Mouse (Mus musculus): ENCODE results near the gene Sytl3. TPM values are rescaled to one million over a fixed set of nuclear protein-coding genes. Genes with fewer than 3 reads are reported as not detected.
"Not testable (repeated sequence)": the region's sequence is repeated elsewhere in the genome, so short reads cannot be mapped to it uniquely, and the experiment has no call there.

The Sytl3 gene
- polyA plus RNA-seq, 1 experiment from 2014 or later, result 0.24 TPM

- not testable (repeated sequence) for H3K27me3 ChIP-seq (ENCODE audit: poor library complexity, severe bottlenecking); H3K36me3 ChIP-seq (replicated peaks); H3K4me1 ChIP-seq; H3K9me3 ChIP-seq; H3K4me3 ChIP-seq; DNase-seq (ENCODE audit: extremely low spot score, low spot score); H3K27ac ChIP-seq
- WGBS, result 64% methylated on average over 5 of the region's 8 CpGs
These were observed 26.5 kb downstream of the Sytl3 start for GRCm38 (mm10) chr17:6685288-6685818.

GRCm38 (mm10) chr17:6686299-6686971, 27.5 kb downstream of the Sytl3 start:
- not testable (repeated sequence) for H3K27me3 ChIP-seq (ENCODE audit: poor library complexity, severe bottlenecking); H3K27ac ChIP-seq; DNase-seq (ENCODE audit: extremely low spot score, low spot score); H3K4me3 ChIP-seq; H3K9me3 ChIP-seq; H3K36me3 ChIP-seq (replicated peaks); H3K4me1 ChIP-seq
- 98% methylated on average over 3 of the region's 4 CpGs for WGBS

DNA sequence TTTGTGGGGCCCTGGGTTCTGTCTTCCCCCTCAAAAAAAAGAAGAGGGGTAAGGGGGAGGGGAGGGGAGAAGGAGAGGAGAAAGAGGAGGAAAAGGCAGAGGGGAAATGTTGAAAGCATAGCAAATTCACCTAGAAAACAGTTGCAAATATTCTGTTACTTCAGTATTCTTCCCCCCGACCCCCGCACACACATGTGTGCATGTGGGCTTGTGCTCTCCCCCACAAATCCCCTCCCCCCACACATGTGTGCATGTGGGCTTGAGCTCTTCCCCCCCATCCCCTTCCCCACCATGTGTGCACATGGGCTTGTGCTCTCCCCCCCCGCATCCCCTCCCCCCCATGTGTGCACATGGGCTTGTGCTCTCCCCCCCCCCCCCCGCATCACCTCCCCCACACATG, 30.5 kb downstream of the Sytl3 start:
- H3K9me3 ChIP-seq; H3K36me3 ChIP-seq (replicated peaks); H3K4me1 ChIP-seq; H3K27ac ChIP-seq; DNase-seq (ENCODE audit: extremely low spot score, low spot score); H3K27me3 ChIP-seq (ENCODE audit: poor library complexity, severe bottlenecking); H3K4me3 ChIP-seq: not testable (repeated sequence)
- WGBS, result 97% methylated on average over 2 of the region's 4 CpGs

GRCm38 (mm10) chr17:6691596-6691995, 32.7 kb downstream of the Sytl3 start:
- not testable (repeated sequence) for H3K36me3 ChIP-seq (replicated peaks); H3K27ac ChIP-seq; H3K4me3 ChIP-seq; H3K27me3 ChIP-seq (ENCODE audit: poor library complexity, severe bottlenecking); H3K9me3 ChIP-seq; H3K4me1 ChIP-seq
- 16% methylated on average over 2 of the region's 2 CpGs for WGBS
- peak; percentile 20 for DNase-seq (ENCODE audit: extremely low spot score, low spot score)

DNA sequence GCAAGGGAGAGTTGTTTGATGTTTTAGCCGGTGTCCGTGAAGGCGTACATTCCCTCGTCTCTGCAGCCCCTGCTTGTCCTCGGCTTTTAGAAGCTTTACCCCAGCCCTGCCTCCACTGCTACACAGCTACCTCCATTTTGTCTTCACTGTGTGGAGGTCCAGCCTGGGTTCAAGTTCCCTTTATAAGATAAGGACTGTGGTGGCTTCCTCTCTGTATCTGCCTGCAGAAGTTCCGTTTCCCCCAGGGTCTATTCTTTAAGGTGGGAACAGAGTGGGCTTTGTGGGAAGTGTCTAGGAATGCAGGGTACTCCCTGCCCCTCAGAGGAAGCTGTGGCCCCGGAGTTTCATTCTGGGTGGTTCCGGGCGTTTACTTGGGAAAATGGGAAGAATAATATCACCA, 36.8 kb downstream of the Sytl3 start:
- not testable (repeated sequence) for H3K4me3 ChIP-seq; H3K27me3 ChIP-seq (ENCODE audit: poor library complexity, severe bottlenecking); H3K27ac ChIP-seq; H3K36me3 ChIP-seq (replicated peaks); H3K9me3 ChIP-seq; DNase-seq (ENCODE audit: extremely low spot score, low spot score); H3K4me1 ChIP-seq
- WGBS, result 77% methylated on average over 9 of the region's 9 CpGs

GRCm38 (mm10) chr17:6696521-6696920, 37.6 kb downstream of the Sytl3 start:
- not testable (repeated sequence) for H3K27me3 ChIP-seq (ENCODE audit: poor library complexity, severe bottlenecking); H3K4me1 ChIP-seq; H3K27ac ChIP-seq; H3K9me3 ChIP-seq; H3K4me3 ChIP-seq; H3K36me3 ChIP-seq (replicated peaks)
- WGBS, result 63% methylated on average over 8 of the region's 8 CpGs
- DNase-seq (ENCODE audit: extremely low spot score, low spot score), result peak; percentile 7

- not testable (repeated sequence) for H3K27ac ChIP-seq; H3K36me3 ChIP-seq (replicated peaks); H3K9me3 ChIP-seq; H3K27me3 ChIP-seq (ENCODE audit: poor library complexity, severe bottlenecking); H3K4me1 ChIP-seq; H3K4me3 ChIP-seq
- peak; percentile 15 for DNase-seq (ENCODE audit: extremely low spot score, low spot score)
- 37% methylated on average over 4 of the region's 4 CpGs for WGBS
These were observed 38.4 kb downstream of the Sytl3 start for GRCm38 (mm10) chr17:6697224-6697775.

GRCm38 (mm10) chr17:6699502-6699901, 40.6 kb downstream of the Sytl3 start:
- WGBS, result 95% methylated on average over 9 of the region's 9 CpGs
- H3K36me3 ChIP-seq (replicated peaks); H3K4me1 ChIP-seq; H3K9me3 ChIP-seq; H3K4me3 ChIP-seq; DNase-seq (ENCODE audit: extremely low spot score, low spot score); H3K27ac ChIP-seq; H3K27me3 ChIP-seq (ENCODE audit: poor library complexity, severe bottlenecking): not testable (repeated sequence)

DNA sequence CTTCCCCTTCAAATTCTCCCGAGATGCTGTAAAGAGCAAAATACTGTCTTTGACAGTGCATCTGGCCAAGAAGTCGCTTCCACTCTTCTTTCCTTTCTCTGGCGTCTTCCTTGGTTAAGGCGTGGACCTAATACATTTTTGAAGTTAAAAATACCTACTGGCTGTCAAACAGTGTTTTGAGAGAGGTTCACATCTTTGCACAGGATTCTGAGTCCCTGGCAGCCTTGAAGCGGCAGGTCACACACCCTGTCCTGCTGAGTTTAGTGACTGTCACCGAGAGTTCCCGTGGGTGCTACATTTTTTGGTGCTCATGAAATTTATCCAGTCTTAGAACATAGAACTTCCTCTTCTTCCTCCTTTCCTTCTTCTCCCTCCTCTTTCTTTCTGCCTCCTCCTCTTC, 41.2 kb downstream of the Sytl3 start:
- DNase-seq (ENCODE audit: extremely low spot score, low spot score); H3K4me3 ChIP-seq; H3K27me3 ChIP-seq (ENCODE audit: poor library complexity, severe bottlenecking); H3K4me1 ChIP-seq; H3K27ac ChIP-seq; H3K9me3 ChIP-seq; H3K36me3 ChIP-seq (replicated peaks): not testable (repeated sequence)
- 74% methylated on average over 4 of the region's 7 CpGs for WGBS

DNA sequence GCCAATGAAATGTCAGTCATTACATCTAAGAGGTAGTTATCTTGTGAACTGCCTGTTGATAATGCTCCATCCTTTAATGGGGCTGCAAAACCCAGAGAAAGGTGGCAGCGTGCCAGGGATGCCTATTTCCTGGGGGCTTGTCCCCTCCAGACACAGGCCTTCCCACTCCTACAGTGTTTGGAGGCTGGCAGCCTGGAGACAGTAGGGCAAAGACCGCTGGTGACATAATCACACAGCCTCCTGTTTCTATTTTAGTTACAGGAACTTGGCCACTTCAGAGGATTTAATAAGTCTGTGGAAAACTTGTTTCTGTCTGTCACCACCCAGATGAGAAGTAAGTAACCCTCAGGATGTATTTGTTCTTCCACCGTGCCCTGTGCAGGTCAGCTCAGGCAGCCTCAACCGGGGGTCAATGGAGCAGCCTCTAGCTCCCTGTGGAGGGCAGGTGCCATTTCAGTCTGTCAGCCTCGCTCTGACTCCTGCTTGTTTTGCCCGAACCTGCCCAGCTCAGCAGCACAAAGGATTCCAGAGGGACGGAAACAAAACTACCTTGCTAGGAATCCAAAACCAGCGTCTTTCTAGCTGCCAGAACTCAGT, 43.8 kb downstream of the Sytl3 start:
- not testable (repeated sequence) for H3K4me1 ChIP-seq; DNase-seq (ENCODE audit: extremely low spot score, low spot score); H3K4me3 ChIP-seq; H3K36me3 ChIP-seq (replicated peaks); H3K27ac ChIP-seq; H3K9me3 ChIP-seq; H3K27me3 ChIP-seq (ENCODE audit: poor library complexity, severe bottlenecking)
- WGBS, result 75% methylated on average over 3 of the region's 8 CpGs

- H3K9me3 ChIP-seq; H3K36me3 ChIP-seq (replicated peaks); H3K4me1 ChIP-seq; H3K27me3 ChIP-seq (ENCODE audit: poor library complexity, severe bottlenecking); H3K27ac ChIP-seq; H3K4me3 ChIP-seq: not testable (repeated sequence)
- 78% methylated on average over 8 of the region's 9 CpGs for WGBS
- DNase-seq (ENCODE audit: extremely low spot score, low spot score), result peak; percentile 4
These were observed 44.7 kb downstream of the Sytl3 start for GRCm38 (mm10) chr17:6703381-6704270.

DNA sequence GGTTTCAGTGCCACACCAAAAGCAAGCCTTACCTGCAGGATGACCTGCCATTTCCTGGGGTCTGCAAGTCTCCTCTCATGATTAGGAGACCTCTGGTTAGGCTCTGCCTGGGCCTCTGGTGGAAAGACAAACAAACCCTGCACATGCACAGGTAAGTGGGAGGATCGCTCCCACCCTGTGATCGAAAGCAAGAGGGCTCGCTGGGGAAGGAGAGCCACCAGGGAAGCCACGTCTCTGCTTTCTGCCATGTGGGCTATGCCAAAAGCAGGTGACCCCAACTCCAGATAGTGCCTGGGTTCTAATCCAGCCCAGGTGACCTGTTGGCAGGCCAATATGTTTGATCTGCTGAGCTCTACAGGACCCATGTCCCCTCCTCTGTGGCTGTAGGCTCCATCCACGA, 47.6 kb downstream of the Sytl3 start:
- 96% methylated on average over 5 of the region's 5 CpGs for WGBS

GRCm38 (mm10) chr17:6707422-6707821, 48.5 kb downstream of the Sytl3 start:
- H3K27me3 ChIP-seq (ENCODE audit: poor library complexity, severe bottlenecking); H3K9me3 ChIP-seq; H3K27ac ChIP-seq; H3K36me3 ChIP-seq (replicated peaks); H3K4me1 ChIP-seq; H3K4me3 ChIP-seq: not testable (repeated sequence)
- DNase-seq (ENCODE audit: extremely low spot score, low spot score), result peak; percentile 7
- 84% methylated on average over 5 of the region's 5 CpGs for WGBS

More for the DNA sequence above, 47.6 kb downstream of the Sytl3 start:
- not testable (repeated sequence) for H3K36me3 ChIP-seq (replicated peaks); H3K27me3 ChIP-seq (ENCODE audit: poor library complexity, severe bottlenecking); H3K9me3 ChIP-seq; DNase-seq (ENCODE audit: extremely low spot score, low spot score); H3K4me1 ChIP-seq; H3K4me3 ChIP-seq; H3K27ac ChIP-seq
